Mouse (Mus musculus) liver, embryonic 11.5 days (tissue): ENCODE data around the gene Kcng4. TPM values are rescaled to one million over a fixed set of nuclear protein-coding genes. Genes with fewer than 3 reads are reported as not detected.

Experiments
- ATAC-seq: fragments of 200-750 bp; cut with Nextera tagmentation; replicated peaks from 2 replicates; pipeline ENCODE4 v1.8.0; 2017; ENCODE audit warnings: moderate number of reproducible peaks, mild to moderate bottlenecking, moderate TSS enrichment, moderate library complexity; ENCODE audit not compliant: low FRiP score
- DNase-seq: peaks from one replicate; pipeline ENCODE4 v3.0.0-alpha.2; 2017; ENCODE audit warnings: low spot score
- H3K27ac ChIP-seq: fragments of 300-500 bp; sonication (generic); 2 replicates; pipeline ENCODE4 v1.5.1; 2014; ENCODE audit warnings: mild to moderate bottlenecking, low read depth, low read length, control low read depth
- H3K27me3 ChIP-seq: fragments of 300-500 bp; sonication (generic); replicated peaks from 2 replicates; pipeline ENCODE4 v1.6.1; 2014; ENCODE audit warnings: low read length, mixed read lengths; ENCODE audit not compliant: control insufficient read depth, insufficient read depth
- H3K36me3 ChIP-seq: fragments of 300-500 bp; sonication (generic); 2 replicates; pipeline ENCODE4 v1.6.1; 2014; ENCODE audit warnings: mild to moderate bottlenecking, low read length, moderate library complexity, mixed read lengths; ENCODE audit not compliant: control insufficient read depth, insufficient read depth
- H3K4me1 ChIP-seq: fragments of 300-500 bp; sonication (generic); replicated peaks from 2 replicates; pipeline ENCODE4 v1.6.1; 2014; ENCODE audit warnings: low read length, mixed read lengths; ENCODE audit not compliant: control insufficient read depth, insufficient read depth
- H3K4me2 ChIP-seq: fragments of 300-500 bp; sonication (generic); 2 replicates; pipeline ENCODE4 v1.6.1; 2014; ENCODE audit warnings: mild to moderate bottlenecking, control low read depth, moderate library complexity
- H3K4me3 ChIP-seq: fragments of 300-500 bp; sonication (generic); 2 replicates; pipeline ENCODE4 v1.5.1; 2014; ENCODE audit warnings: low read depth, low read length, control low read depth
- H3K9ac ChIP-seq: fragments of 300-500 bp; sonication (generic); 2 replicates; pipeline ENCODE4 v1.6.1; 2014; ENCODE audit warnings: low read depth, low read length, control low read depth
- H3K9me3 ChIP-seq: fragments of 300-500 bp; sonication (generic); 2 replicates; pipeline ENCODE4 v1.6.1; 2016; ENCODE audit warnings: low read length, inconsistent platforms, mixed read lengths; ENCODE audit not compliant: control insufficient read depth
- WGBS: fragments of 180-500 bp; shearing (Covaris S2); extraction: QIAGEN DNeasy Blood & Tissue Kit; methylation state at CpG from one replicate; pipeline ENCODE4 v1.1.7; 2014; 5-methylcytosine and 5-hydroxymethylcytosine counted together
- polyA plus RNA-seq: library from polyadenylated mRNA; unstranded; fragments of >200 nt; fragmentation: Nextera tagmentation; extraction: Ambion mirVana; gene quantifications from 2 replicates; pipeline ENCODE4 v1.2.1, GENCODE M21; 2014

The Kcng4 gene
- not detected in 2 replicates for polyA plus RNA-seq

GRCm38 (mm10) chr8:119635378-119635777, at the start of gene Kcng4:
Kcng4 (minus strand) TSS chr8:119635680.
- no peaks in the 10 kb centered on the region for H3K4me1 ChIP-seq
- H3K27me3 ChIP-seq = peaks cover 53% of the 10 kb centered on the region
- WGBS = 39% methylated on average over 6 of the region's 6 CpGs

GRCm38 (mm10) chr8:119679184-119679583, 43.7 kb upstream of the Kcng4 start:
- Histone ChIP-seq H3K36me3 (no peaks in the 10 kb centered on the region), H3K4me1 (peaks cover 3% of the 10 kb centered on the region; the same call in 1 of the 2 replicates), H3K4me3 (no peak overlapping the region), H3K27ac (no peak overlapping the region), H3K27me3 (no peaks in the 10 kb centered on the region), H3K9me3 (no peaks in the 10 kb centered on the region), H3K9ac (no peak overlapping the region), H3K4me2 (no peak overlapping the region)
- ATAC-seq = no peak
- WGBS = 68% methylated on average over 14 of the region's 14 CpGs
- no peak for DNase-seq

More at GRCm38 (mm10) chr8:119635378-119635777, at the start of gene Kcng4:
- H3K27ac ChIP-seq = no peak within 1 kb of the TSS
- H3K4me3 ChIP-seq = no peak within 1 kb of the TSS
- H3K9me3 ChIP-seq = no peaks in the 10 kb centered on the region
- DNase-seq (no peak), ATAC-seq (no peak)
- H3K9ac ChIP-seq = 0 out of 2 replicates have a peak within 1 kb of the TSS, but pooled peaks have one; percentile 14
- no peak within 1 kb of the TSS for H3K4me2 ChIP-seq
- H3K36me3 ChIP-seq = no peaks in the 10 kb centered on the region

DNA sequence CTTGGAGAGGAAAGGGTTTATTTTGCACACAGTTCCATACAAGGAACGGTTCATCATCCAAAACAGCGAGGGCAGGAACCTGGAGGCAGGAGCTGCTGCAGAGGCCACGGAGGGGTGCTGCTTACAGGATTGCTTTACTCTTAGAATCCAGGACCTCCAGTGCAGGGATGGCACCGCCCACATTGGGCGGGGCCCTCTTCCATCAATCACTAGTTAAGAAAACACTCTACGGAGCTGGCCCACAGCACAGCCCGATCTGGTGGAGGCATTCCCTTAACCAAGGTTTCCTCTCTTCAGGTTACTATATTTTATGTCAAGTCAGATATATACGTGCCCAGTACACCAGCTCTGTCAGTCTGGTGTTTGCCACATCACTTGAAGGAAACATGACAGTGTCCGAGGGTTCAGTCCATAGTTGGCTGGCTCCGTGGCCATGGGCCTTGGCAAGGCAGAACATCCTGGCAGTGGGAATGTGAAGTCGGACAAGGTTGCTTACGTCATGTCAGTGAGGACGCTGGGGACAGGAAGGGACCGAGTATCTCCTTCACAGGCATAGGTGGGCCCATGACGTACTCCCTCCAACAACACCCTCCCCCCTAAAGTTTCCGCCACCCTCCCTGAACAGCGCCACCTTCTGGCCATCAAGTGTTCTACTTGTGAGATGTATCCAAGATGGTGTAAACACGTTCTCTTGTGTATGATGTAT, 42.8 kb upstream of the Kcng4 start:
- ATAC-seq (peak; percentile 44), DNase-seq (no peak)
- Histone ChIP-seq H3K4me1 (peaks cover 3% of the 10 kb centered on the region; the same call in 1 of the 2 replicates), H3K36me3 (no peaks in the 10 kb centered on the region), H3K9me3 (no peaks in the 10 kb centered on the region), H3K27ac (no peak overlapping the region), H3K9ac (no peak overlapping the region), H3K4me2 (peak overlapping the region; percentile 64), H3K27me3 (no peaks in the 10 kb centered on the region), H3K4me3 (peak overlapping the region; percentile 37)
- 7% methylated on average over 18 of the region's 18 CpGs for WGBS

DNA sequence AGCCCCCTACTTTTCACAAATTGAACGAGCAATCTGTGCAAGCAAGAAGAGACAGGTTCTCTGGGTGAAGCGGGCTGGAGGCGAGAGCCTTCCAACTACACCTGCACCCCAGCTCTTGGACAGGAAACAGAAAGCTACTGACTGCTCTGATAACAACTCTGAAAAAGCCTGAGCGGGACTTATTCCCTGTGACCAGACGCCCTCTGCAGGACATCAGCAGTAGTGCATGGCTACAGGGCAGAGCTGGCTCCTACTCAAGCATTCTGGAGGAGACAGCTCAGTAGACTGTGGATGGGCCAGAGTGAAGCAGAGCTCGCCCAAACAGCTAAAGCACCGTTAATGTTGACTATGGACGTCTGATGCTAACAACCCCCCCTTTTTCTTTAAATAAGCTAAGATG, 40.9 kb upstream of the Kcng4 start:
- DNase-seq = peak; percentile 77
- no peaks in the 10 kb centered on the region for H3K36me3 ChIP-seq
- H3K9me3 ChIP-seq = no peaks in the 10 kb centered on the region
- 10% methylated on average over 8 of the region's 8 CpGs for WGBS
- no peak overlapping the region for H3K4me3 ChIP-seq
- H3K27me3 ChIP-seq = no peaks in the 10 kb centered on the region
- H3K27ac ChIP-seq = no peak overlapping the region
- H3K4me1 ChIP-seq = peaks cover 3% of the 10 kb centered on the region; the same call in 1 of the 2 replicates
- H3K9ac ChIP-seq = no peak overlapping the region
- 0 out of 2 replicates have a peak, but pooled peaks have one; percentile 34 for ATAC-seq
- H3K4me2 ChIP-seq = no peak overlapping the region

- Histone ChIP-seq H3K4me2 (no peak overlapping the region), H3K4me1 (peaks cover 9% of the 10 kb centered on the region; the same call in 1 of the 2 replicates), H3K9ac (no peak overlapping the region), H3K9me3 (no peaks in the 10 kb centered on the region), H3K27ac (no peak overlapping the region), H3K27me3 (no peaks in the 10 kb centered on the region), H3K36me3 (no peaks in the 10 kb centered on the region), H3K4me3 (no peak overlapping the region)
- ATAC-seq (no peak), DNase-seq (no peak)
- 87% methylated on average over 5 of the region's 5 CpGs for WGBS
These were observed 40.0 kb upstream of the Kcng4 start for GRCm38 (mm10) chr8:119675457-119675856.

- DNase-seq (no peak), ATAC-seq (no peak)
- Histone ChIP-seq H3K27me3 (no peaks in the 10 kb centered on the region), H3K27ac (no peak overlapping the region), H3K9me3 (no peaks in the 10 kb centered on the region), H3K4me3 (no peak overlapping the region), H3K4me1 (peaks cover 9% of the 10 kb centered on the region; the same call in 1 of the 2 replicates), H3K4me2 (no peak overlapping the region), H3K36me3 (no peaks in the 10 kb centered on the region), H3K9ac (no peak overlapping the region)
- 80% methylated on average over 11 of the region's 11 CpGs for WGBS
These were observed 38.6 kb upstream of the Kcng4 start for GRCm38 (mm10) chr8:119673976-119674555.

DNA sequence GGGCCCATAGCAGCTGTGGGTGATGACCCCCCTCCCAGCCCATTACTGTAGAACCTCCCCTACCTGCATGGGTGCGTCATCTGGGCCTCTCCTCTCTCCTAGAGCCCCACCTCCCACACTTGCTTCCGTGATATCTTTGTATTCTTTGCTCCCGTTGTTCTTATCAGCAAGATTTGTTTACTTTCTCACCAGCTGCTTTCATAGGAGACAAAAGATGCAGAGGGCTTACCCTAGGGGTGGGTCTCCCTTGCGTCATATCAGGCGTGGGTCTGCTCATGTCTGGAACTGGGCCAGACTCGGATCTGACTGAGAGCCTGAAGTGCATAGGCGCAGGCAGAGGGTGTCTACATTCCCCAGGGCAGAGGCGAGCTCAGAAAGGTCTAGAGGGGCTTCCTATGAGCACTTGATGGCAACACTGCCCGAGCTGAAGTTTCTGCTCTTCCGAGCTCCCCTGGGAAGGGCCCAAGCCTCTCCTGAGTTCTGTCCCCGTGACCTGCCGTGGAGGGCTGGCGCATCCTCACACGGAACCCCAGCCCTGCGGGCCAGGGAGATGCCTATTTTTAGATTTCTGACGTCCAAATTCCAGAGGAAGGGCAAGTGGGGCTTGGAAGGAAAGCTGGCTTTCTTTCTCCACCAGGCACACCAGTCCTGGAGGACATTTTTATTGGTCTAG, 35.1 kb upstream of the Kcng4 start:
- H3K4me1 ChIP-seq = 0 out of 2 replicates have a peak, but pooled peaks cover 5% of the 10 kb centered on the region
- no peak overlapping the region for H3K4me3 ChIP-seq
- ATAC-seq (no peak), DNase-seq (no peak)
- H3K27me3 ChIP-seq = no peaks in the 10 kb centered on the region; the same call in none of the 2 replicates
- H3K27ac ChIP-seq = no peak overlapping the region
- H3K4me2 ChIP-seq = no peak overlapping the region
- H3K9me3 ChIP-seq = no peaks in the 10 kb centered on the region
- WGBS = 48% methylated on average over 16 of the region's 16 CpGs
- no peaks in the 10 kb centered on the region for H3K36me3 ChIP-seq
- H3K9ac ChIP-seq = no peak overlapping the region

- 36% methylated on average over 12 of the region's 12 CpGs for WGBS
- no peak for DNase-seq
- H3K4me1 ChIP-seq = 0 out of 2 replicates have a peak, but pooled peaks cover 5% of the 10 kb centered on the region
- no peak; the same call in 1 of the 2 replicates for ATAC-seq
- H3K4me3 ChIP-seq = no peak overlapping the region
- H3K9me3 ChIP-seq = no peaks in the 10 kb centered on the region
- H3K27ac ChIP-seq = no peak overlapping the region
- H3K4me2 ChIP-seq = no peak overlapping the region
- no peaks in the 10 kb centered on the region; the same call in none of the 2 replicates for H3K27me3 ChIP-seq
- no peaks in the 10 kb centered on the region for H3K36me3 ChIP-seq
- H3K9ac ChIP-seq = no peak overlapping the region
These were observed 33.8 kb upstream of the Kcng4 start for GRCm38 (mm10) chr8:119669284-119669683.
